In genomic region chr6:100829770-100830169, GRCm38 (mm10) we compare ENCODE assay signal across 13 mouse cellular contexts.
"Had no signal": no experiment of that assay in that cellular context is flagged by ENCODE, and none has a peak within 500 bp of the region (broad histone marks: within the 10 kb centered on the region; RNA-seq: fewer than 3 reads in every experiment).

No protein-coding gene starts in this region.

- DNase-seq: cerebellum, postnatal 10 days; cerebellum, postnatal 14 days; cerebellum, postnatal 25 days; cerebellum, postnatal 36 days; embryo, embryonic 11 days; forebrain, postnatal 0 days; gastrocnemius, adult 2 months; gastrocnemius, postnatal 10 days; gastrocnemius, postnatal 14 days; gastrocnemius, postnatal 25 days; gastrocnemius, postnatal 36 days; heart, adult 18-20 months; heart, adult 2 months had no signal
